Mouse (Mus musculus) forebrain, postnatal 0 days (tissue): ENCODE measurements around the gene Gpr183. TPM values are rescaled to one million over a fixed set of nuclear protein-coding genes. Genes with fewer than 3 reads are reported as not detected.

Source experiments
- ATAC-seq: fragments of 200-750 bp; cut with Nextera tagmentation; 2 replicates; pipeline ENCODE4 v1.8.0; 2017; ENCODE audit warnings: mild to moderate bottlenecking, moderate library complexity
- DNase-seq: peaks from one replicate; pipeline ENCODE4 v3.0.0-alpha.2; 2015
- H3K27ac ChIP-seq: fragments of 300-500 bp; sonication (generic); 2 replicates; pipeline ENCODE4 v1.5.1; 2014; ENCODE audit warnings: low read depth, mild to moderate bottlenecking, antibody characterized with exemption, low read length, moderate library complexity, mixed read lengths
- H3K27me3 ChIP-seq: fragments of 300-500 bp; sonication (generic); 2 replicates; pipeline ENCODE4 v1.6.1; 2014; ENCODE audit warnings: mild to moderate bottlenecking, low read length, mixed read lengths; ENCODE audit not compliant: insufficient read depth
- H3K36me3 ChIP-seq: fragments of 300-500 bp; sonication (generic); 2 replicates; pipeline ENCODE4 v1.6.1; 2014; ENCODE audit warnings: mild to moderate bottlenecking, moderate library complexity; ENCODE audit not compliant: insufficient read depth
- H3K4me1 ChIP-seq: fragments of 300-500 bp; sonication (generic); 2 replicates; pipeline ENCODE4 v1.6.1; 2014; ENCODE audit warnings: antibody characterized with exemption; ENCODE audit not compliant: insufficient read depth
- H3K4me2 ChIP-seq: fragments of 300-500 bp; sonication (generic); 2 replicates; pipeline ENCODE4 v1.6.1; 2014; ENCODE audit warnings: low read depth, mild to moderate bottlenecking, moderate library complexity
- H3K4me3 ChIP-seq: fragments of 300-500 bp; sonication (generic); 2 replicates; pipeline ENCODE4 v1.5.1; 2014; ENCODE audit warnings: low read depth, low read length, mixed read lengths
- H3K9ac ChIP-seq: fragments of 300-500 bp; sonication (generic); 2 replicates; pipeline ENCODE4 v1.6.1; 2014; ENCODE audit warnings: mild to moderate bottlenecking
- H3K9me3 ChIP-seq: fragments of 300-500 bp; sonication (generic); 2 replicates; pipeline ENCODE4 v1.6.1; 2016; ENCODE audit warnings: low read length
- CTCF ChIP-seq: sonication (generic); IDR thresholded peaks from 2 replicates; pipeline ENCODE4 v1.5.1; 2016; ENCODE audit warnings: antibody characterized with exemption, control low read depth, low read depth
- WGBS: fragments of 180-500 bp; shearing (Covaris S2); extraction: QIAGEN DNeasy Blood & Tissue Kit; methylation state at CpG from one replicate; pipeline ENCODE4 v1.1.7; 2014; 5-methylcytosine and 5-hydroxymethylcytosine counted together
- polyA plus RNA-seq: library from polyadenylated mRNA; unstranded; fragments of >200 nt; fragmentation: Nextera tagmentation; extraction: Ambion mirVana; gene quantifications from 2 replicates; pipeline ENCODE4 v1.2.1, GENCODE M21; 2015
- total RNA-seq: library from RNA; depleted of rRNA; stranded (reverse); fragments of >200 nt; gene quantifications from 2 replicates; pipeline ENCODE4 v1.2.3, GENCODE M21; 2014

Gene Gpr183
- total and polyA plus RNA-seq, 2 experiments from 2014 or later = 0.52 to 0.74 TPM

DNA sequence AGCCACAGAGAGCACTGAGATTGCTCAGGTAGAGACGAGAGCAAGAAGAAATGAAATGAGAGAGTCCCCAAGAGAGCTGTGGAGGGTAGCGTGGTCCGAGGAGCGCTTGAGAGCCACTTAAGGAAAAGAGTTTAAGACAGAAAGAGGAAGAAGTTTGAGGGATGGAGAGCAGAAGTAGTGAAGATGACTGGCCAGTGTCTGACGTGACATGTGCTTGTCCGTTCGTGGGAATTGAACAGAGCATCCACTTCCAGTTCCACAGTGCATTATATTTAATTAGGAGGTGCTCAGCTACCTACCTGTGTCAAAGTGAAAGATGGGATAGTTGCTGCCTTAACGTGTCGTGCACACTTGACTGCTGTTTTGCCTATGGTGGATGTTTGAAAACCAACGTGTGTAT, 8.1 kb upstream of the Gpr183 start:
- Histone ChIP-seq H3K4me2 (no peak overlapping the region), H3K9ac (no peak overlapping the region), H3K27me3 (no peaks in the 10 kb centered on the region), H3K36me3 (no peaks in the 10 kb centered on the region), H3K4me1 (no peaks in the 10 kb centered on the region), H3K4me3 (no peak overlapping the region), H3K9me3 (no peaks in the 10 kb centered on the region), H3K27ac (no peak overlapping the region)
- WGBS = 97% methylated on average over 10 of the region's 10 CpGs
- ATAC-seq (no peak), DNase-seq (no peak)
- no peak for TF ChIP-seq CTCF

DNA sequence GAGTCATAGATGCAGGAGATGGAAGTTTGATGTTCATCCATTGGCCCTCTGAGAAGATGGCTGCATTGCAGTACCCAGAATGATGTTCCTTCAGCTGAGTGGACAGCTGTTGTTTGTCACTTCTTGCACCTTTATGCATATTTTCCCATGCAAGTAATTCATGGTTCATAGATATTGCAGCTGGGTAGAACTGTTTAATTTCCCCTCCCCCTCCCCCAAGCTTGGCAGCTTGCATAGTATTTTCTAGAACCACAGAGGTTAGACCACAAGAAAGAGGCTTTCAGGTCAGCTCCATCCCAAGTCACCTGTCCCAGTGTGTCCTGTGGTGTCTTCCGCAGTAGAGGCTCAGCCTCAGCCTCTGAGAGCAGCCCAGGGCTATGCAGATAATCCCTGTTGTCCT, 5.4 kb upstream of the Gpr183 start:
- 100% methylated on average over 1 of the region's 1 CpGs for WGBS
- Histone ChIP-seq H3K9me3 (no peaks in the 10 kb centered on the region), H3K9ac (no peak overlapping the region), H3K4me2 (no peak overlapping the region), H3K27me3 (no peaks in the 10 kb centered on the region), H3K4me3 (no peak overlapping the region), H3K27ac (no peak overlapping the region), H3K4me1 (no peaks in the 10 kb centered on the region), H3K36me3 (no peaks in the 10 kb centered on the region)
- no peak for TF ChIP-seq CTCF
- DNase-seq = no peak
- no peak for ATAC-seq

DNA sequence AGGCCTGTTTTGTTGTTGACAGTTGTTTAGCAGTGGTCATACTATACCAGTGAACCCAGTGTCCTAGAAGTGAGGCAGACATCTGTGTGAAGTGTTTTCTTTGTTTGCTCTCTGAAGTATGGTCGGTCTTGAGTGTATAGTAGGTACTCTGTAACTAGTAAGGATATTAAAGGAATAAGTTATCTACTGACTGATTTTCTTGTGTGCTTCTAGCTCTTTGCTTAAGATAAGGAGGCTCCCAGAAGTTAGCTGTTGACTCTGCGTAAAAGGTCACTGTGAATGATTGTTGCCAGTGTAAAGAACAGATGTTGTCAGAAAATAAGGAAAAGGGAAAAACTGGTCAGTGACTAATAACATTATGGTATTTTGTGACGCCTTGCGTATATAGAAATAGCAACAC, 2.1 kb upstream of the Gpr183 start:
- Histone ChIP-seq H3K36me3 (no peaks in the 10 kb centered on the region), H3K4me2 (no peak overlapping the region), H3K27me3 (no peaks in the 10 kb centered on the region), H3K9ac (no peak overlapping the region), H3K4me3 (no peak overlapping the region), H3K4me1 (no peaks in the 10 kb centered on the region), H3K27ac (no peak overlapping the region), H3K9me3 (no peaks in the 10 kb centered on the region)
- 90% methylated on average over 4 of the region's 4 CpGs for WGBS
- no peak for TF ChIP-seq CTCF
- ATAC-seq = no peak
- no peak for DNase-seq

DNA sequence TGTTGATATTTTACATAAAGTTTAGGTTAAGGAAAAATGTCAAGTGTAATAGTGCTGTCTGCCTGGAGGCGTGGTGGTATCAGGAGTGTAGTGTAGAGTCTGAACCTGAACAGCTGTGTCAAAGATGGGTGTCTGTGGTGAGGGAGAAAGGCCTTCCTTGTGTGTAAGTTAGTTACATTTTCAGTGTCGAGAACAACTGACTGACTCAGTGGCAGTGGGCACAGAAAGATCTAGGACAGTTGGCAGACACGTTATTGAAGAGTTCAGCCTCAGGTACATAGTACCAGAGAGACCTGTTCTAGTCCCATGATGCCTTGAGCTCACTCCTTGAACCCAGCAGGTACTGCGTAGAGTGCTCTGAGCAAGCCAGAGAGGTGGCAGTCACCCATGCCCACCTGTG, 466 bp upstream of the Gpr183 start:
- Histone ChIP-seq H3K36me3 (no peaks in the 10 kb centered on the region), H3K27me3 (no peaks in the 10 kb centered on the region), H3K9me3 (no peaks in the 10 kb centered on the region), H3K4me1 (no peaks in the 10 kb centered on the region), H3K4me2 (no peak overlapping the region), H3K4me3 (no peak overlapping the region), H3K9ac (no peak overlapping the region), H3K27ac (no peak overlapping the region)
- no peak for ATAC-seq
- WGBS = 90% methylated on average over 4 of the region's 4 CpGs
- no peak for TF ChIP-seq CTCF
- DNase-seq = no peak

DNA sequence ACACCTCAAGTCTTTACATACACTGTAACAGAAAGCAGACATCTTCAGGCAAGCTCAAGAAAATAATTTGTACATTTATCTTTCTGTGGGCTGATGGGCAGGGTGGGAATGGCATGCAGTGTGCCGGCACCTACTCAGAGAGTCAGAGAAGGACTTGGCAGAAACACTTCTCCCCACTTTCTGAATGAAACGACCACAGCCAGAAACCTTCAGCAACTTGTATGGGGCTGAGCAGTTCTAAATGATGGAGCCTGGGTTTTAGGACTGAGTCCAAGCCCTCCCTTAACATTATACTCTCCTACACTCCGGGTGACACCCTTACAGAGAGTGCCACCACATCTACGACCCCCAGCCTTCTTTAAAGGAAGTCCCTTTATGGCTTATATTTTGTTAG, 1.1 kb downstream of the Gpr183 start:
- H3K4me1 ChIP-seq = no peaks in the 10 kb centered on the region
- no peak overlapping the region for H3K4me3 ChIP-seq
- no peaks in the 10 kb centered on the region for H3K36me3 ChIP-seq
- no peaks in the 10 kb centered on the region for H3K9me3 ChIP-seq
- TF ChIP-seq CTCF = no peak
- no peak overlapping the region for H3K4me2 ChIP-seq
- ATAC-seq (peak; percentile 38), DNase-seq (peak; percentile 14)
- H3K27me3 ChIP-seq = no peaks in the 10 kb centered on the region
- no peak overlapping the region for H3K27ac ChIP-seq
- no peak overlapping the region for H3K9ac ChIP-seq
- WGBS = 31% methylated on average over 4 of the region's 4 CpGs

DNA sequence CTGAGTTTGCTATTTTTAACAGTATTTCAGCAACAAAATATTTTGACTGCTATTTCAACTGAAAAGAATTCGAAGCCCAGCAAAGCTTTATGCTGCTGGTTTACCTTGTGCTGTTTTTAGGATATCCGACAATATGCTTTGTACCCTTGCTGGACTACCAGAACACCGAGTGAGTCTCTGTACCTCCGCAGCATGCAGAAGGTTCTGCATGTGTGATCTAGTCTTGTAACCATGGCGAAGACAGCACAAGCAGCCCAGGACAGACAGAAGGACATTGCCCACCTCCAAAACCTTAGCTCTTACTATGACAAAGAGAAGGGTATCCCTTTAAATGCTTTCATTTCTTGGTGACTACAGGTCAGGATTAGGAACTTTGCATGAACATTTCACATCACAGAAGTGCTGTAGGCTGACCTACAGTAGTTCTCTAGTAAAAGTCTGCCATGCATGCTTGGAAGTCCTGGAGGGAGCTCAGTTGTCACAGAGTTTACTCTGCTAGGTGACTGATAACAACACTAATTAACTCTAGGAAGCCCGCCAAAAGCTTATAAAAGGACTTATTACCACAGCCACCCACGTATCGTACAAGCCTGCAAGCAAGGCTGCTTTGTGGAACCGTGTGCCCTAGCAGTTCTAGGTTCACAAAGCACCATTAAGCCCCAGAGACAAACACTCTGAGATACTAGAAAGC, 1.6 kb downstream of the Gpr183 start:
- DNase-seq = peak; percentile 23
- Histone ChIP-seq H3K27me3 (no peaks in the 10 kb centered on the region), H3K9ac (no peak overlapping the region), H3K4me3 (no peak overlapping the region), H3K4me2 (no peak overlapping the region), H3K36me3 (no peaks in the 10 kb centered on the region), H3K9me3 (no peaks in the 10 kb centered on the region), H3K4me1 (no peaks in the 10 kb centered on the region), H3K27ac (no peak overlapping the region)
- peak; percentile 66 for ATAC-seq
- WGBS = 52% methylated on average over 9 of the region's 9 CpGs
- TF ChIP-seq CTCF = no peak

DNA sequence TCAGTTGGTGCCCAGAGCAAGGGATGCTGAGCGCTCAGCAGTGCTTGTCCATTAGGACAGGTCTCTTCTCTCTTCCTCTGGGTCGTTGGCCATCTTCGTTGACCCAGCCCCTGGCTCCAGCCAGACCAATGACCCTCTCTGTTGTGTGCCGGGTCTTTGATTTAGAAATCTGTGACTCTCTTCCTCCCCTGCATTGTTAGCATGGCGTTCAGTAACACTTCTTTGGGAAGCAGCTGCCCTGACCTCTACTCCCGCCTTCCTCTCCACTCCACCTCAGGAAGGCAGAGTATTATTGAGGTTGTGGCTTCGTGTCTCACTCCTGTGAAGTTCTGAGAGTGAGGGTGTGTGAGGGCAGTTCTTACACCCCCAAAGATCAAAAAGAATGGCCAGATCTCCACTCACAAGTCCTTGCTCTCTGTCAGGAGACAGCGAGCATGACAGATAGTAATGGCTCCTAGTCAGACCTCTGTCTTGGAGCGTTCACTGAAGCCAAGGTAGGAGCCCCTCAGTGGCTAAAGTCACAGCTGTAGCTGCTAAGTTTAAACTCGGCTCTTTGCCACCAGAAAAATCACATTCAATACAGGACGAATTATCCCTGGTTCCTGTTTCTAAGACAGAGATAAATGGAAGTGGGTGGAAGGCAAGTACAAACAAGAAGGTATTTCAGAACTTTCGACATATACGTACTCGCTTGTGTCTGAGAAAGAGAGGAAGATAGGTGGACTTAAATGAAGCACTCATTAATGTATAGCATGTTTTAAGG, 2.7 kb downstream of the Gpr183 start:
- TF ChIP-seq CTCF = no peak
- 85% methylated on average over 14 of the region's 14 CpGs for WGBS
- H3K27ac ChIP-seq = 0 out of 2 replicates have a peak overlapping the region, but pooled peaks have one; percentile 21

More for the DNA sequence above, 2.7 kb downstream of the Gpr183 start:
- Histone ChIP-seq H3K36me3 (no peaks in the 10 kb centered on the region), H3K4me1 (no peaks in the 10 kb centered on the region), H3K4me3 (no peak overlapping the region), H3K9me3 (no peaks in the 10 kb centered on the region), H3K4me2 (no peak overlapping the region), H3K9ac (no peak overlapping the region), H3K27me3 (no peaks in the 10 kb centered on the region)
- no peak for DNase-seq
- no peak for ATAC-seq
